Mouse (Mus musculus): ENCODE results near the gene Wdpcp. TPM values are rescaled to one million over a fixed set of nuclear protein-coding genes. Genes with fewer than 3 reads are reported as not detected.
"Not testable (repeated sequence)": the region's sequence is repeated elsewhere in the genome, so short reads cannot be mapped to it uniquely, and the experiment has no call there.

The Wdpcp gene
- 1 to 10 TPM; 2.7 to 2.8 TPM for total RNA-seq (2021)
- long read RNA-seq, experiment 1 = 0 reads
- long read RNA-seq, experiment 2, partial matches to known transcripts = 0 of 2 reads
- long read RNA-seq, experiment 2, other reads (novel, unspliced or antisense) = 1 of 2 reads

- DNase-seq = peak; percentile 97
Observed at GRCm38 (mm10) chr11:21571700-21572381, at the start of gene Wdpcp, which contains the start of gene Mdh1. Gene Wdpcp (plus strand): TSS chr11:21572235. Gene Mdh1 (minus strand): TSS chr11:21572367.

DNA sequence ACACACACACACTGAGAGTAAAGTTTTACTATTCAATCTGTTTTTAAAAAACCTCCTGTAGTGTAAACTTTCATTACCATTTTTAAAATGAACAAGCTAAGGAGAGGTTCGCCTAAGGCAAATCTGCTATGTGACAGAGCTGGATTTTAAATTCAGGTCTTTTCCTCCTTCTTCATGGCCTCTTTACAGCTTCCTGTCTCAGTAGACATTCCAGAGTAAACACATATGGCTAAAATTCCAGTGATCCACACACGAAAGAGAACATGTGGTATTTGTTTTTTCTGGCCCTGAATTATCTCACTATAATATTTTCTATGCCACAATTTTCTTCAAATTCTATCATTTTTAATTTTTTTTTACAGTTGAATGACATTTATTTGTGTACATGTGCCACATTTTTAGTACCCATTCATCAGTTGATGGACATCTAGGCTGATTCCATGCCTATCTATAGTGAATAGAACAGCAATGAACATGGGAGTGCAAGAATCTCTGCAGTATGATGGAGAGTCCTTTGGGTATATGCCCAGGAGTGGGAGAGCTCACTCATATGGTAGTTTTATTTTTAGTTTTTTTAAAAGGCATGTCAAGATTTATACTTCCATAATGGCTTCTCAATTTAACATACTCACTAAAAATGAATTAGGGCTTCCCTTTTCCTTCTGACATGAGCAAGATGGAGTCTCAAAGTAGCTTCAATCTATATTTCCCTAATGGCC is 43.2 kb upstream of the Wdpcp start:
- no peak for DNase-seq

- not testable (repeated sequence) for DNase-seq
Observed at GRCm38 (mm10) chr11:21530856-21531255, 41.2 kb upstream of the Wdpcp start.

GRCm38 (mm10) chr11:21540072-21540471 is 32.0 kb upstream of the Wdpcp start:
- no peak for DNase-seq

DNA sequence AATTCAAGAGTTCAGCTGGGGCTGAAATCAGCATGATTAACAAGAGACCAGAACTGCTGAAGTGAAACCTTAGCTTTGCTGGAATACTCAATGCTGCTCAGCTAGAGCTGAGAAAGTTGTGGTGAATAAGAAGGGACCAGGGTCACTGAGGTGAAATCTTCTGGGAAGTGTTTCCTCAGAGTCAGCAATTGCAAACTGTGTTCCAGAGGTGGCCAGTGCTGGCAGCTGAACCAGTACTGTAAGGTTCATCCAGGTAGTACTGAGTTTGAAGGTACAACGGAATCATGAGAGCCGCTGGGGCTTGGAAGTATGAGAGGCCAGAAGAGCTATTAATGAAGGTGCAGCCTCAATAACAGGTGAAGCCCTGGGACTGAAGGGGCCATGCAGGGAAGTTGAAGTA is 31.4 kb upstream of the Wdpcp start:
- DNase-seq = no peak

DNA sequence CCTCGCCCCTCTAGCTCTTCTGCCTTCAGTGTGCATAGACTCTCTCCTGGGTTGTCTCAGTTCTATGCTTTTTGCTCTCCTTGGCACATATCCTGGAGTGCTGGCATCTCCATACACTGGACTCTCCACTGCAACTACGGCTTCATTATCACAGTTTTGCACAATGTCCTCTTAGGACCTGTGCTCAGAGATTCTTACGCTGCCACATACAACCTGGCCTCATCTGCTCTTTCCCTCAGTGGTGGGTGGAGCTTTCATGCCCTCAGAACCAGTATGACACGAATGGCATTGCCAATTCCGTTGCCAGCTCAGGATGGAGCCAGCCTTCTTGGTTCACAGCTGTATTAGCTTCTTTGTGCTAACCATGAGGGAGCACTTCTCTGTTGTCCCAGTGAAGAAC is 29.3 kb upstream of the Wdpcp start:
- DNase-seq = no peak

DNA sequence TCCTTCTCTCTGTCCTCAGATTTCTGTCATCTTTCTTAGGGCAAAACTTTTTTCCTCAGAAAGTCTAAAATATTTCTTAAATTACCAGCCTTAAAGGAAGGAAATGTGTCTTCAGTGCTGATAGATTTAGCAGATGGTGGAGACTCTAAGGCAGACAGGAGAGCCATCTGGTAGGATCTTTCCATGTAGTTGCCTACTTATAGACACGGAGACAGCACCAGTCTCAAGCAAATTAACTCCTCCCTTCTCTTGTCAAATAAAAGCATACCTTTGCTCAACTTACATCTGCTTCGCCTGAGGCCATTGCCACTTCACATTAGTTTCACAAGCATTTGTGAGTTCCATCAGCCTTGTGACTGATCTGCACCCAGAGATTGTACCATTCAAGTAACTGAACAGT is 27.0 kb upstream of the Wdpcp start:
- no peak for DNase-seq

DNA sequence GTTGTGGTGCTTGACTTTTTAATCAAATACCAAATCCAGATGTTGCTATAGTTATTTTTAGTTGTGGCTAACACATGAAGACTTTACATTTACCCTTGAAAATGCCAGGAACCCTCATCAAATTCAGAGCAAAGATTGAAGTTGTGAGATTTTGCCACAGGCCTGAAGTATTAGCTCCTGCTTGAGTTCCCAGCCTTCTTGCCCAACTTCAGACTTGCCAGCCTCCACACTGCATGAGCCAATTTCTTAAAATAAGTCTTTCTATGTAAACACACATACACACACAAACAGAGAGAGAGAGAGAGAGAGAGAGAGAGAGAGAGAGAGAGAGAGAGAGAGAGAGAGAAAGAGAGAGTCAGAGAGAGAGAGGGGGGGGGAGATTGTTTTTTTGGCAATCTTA is 26.1 kb upstream of the Wdpcp start:
- no peak for DNase-seq

DNA sequence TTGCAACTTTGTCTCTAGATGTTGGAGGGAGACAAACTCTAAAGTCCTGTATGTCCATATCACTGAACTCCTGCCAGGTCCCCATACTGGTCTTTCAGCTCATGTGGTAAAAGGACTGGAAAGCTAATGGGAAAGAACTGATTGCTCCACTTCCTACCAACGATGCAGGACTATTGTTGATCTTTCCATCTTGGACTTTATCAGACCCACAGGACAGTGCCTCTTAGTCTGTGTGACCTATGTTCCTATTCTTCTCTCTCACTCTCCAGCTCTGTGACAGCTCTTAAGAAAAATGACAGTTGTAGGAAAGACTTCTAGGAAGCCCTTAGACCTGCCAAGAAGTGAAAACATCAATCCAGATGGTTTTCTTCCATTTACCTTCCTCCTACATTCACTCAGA is 25.4 kb upstream of the Wdpcp start:
- no peak for DNase-seq

DNA sequence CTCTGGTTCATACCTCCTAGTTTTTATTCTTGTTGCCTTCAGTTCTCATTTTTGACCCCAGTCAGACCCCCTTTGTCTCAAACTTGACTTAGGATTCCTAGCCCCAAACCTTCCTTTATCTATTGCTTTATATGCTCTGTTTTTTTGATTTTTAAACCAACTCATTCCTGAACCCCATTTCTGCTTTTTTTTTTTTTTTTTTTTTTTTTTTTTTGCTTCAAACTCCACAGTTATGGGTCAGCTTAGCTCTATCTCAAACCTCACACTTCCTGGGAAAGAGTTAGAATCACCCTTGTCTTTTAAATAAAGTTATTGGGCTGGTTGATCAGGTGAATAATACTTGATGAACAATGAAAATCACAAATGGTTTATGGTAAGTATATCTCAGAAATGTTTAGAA is 24.5 kb upstream of the Wdpcp start:
- DNase-seq = no peak

- no peak for DNase-seq
Observed at GRCm38 (mm10) chr11:21549052-21549451, 23.0 kb upstream of the Wdpcp start.

GRCm38 (mm10) chr11:21549754-21550153 is 22.3 kb upstream of the Wdpcp start:
- DNase-seq = no peak

- no peak for DNase-seq
Observed at GRCm38 (mm10) chr11:21550222-21551173, 21.5 kb upstream of the Wdpcp start.

GRCm38 (mm10) chr11:21552049-21552448 is 20.0 kb upstream of the Wdpcp start:
- DNase-seq = no peak

GRCm38 (mm10) chr11:21559727-21560126 is 12.3 kb upstream of the Wdpcp start:
- no peak for DNase-seq

- DNase-seq = no peak
Observed at GRCm38 (mm10) chr11:21561347-21561746, 10.7 kb upstream of the Wdpcp start.

GRCm38 (mm10) chr11:21563617-21564325 is 8.3 kb upstream of the Wdpcp start:
- DNase-seq = no peak

GRCm38 (mm10) chr11:21564681-21565405 is 7.2 kb upstream of the Wdpcp start:
- no peak for DNase-seq

- DNase-seq = no peak
Observed at GRCm38 (mm10) chr11:21566934-21567333, 5.1 kb upstream of the Wdpcp start.

DNA sequence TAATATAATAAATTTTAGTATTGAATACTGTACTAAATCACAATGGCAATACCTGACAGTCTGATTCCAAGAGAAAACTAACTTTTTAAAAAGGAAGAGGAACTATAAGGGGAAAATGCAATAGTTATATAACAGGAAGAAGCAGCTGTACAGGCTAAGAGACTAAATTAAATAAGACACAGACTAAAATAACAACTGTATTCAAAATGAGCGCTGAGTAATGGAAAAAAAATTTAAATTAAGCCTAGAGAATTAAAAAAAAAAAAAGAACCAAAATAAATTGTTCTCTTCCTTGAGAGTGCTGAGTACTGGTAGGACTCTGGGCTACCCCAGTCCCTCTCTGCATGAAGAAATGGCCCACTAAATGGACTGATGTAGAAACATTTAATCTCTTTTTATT is 4.3 kb upstream of the Wdpcp start:
- no peak for DNase-seq

- no peak for DNase-seq
Observed at GRCm38 (mm10) chr11:21569002-21569401, 3.0 kb upstream of the Wdpcp start.

Measured in gastrocnemius, postnatal 25 days (tissue).